Mouse (Mus musculus): ENCODE measurements around the gene Gm9045. TPM values are rescaled to one million over a fixed set of nuclear protein-coding genes. Genes with fewer than 3 reads are reported as not detected.

Gm9045 gene
- polyA plus RNA-seq (2014; fragmentation: Illumina TruSeq; extraction: RNeasy Lipid Tissue Mini Kit (QIAGEN cat#74804); ENCODE audit: low read depth, low replicate concordance), result not detected

DNA sequence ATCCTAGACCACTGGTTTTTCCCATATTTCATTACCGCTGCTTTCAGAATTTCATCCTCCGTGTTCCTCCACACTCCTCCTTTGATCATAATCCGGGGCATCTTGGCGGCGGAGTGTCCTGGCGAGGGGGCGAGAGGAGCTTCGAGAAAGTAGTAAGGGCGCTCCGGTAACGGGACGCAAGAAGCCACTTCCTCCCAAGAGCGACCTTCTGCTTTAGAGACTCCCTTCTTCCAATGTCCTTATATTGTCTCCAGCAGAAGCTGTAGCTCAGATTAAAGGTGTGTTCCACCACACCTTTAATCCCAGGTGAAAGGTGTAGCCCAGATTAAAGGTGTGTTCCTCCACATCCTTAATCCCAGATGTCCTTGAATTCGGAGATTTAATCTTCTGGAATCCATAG is at the start of gene Gm9045:
Gene Gm9045 (minus strand): TSS at position 101 of the 400 bp plus-strand sequence.

DNA sequence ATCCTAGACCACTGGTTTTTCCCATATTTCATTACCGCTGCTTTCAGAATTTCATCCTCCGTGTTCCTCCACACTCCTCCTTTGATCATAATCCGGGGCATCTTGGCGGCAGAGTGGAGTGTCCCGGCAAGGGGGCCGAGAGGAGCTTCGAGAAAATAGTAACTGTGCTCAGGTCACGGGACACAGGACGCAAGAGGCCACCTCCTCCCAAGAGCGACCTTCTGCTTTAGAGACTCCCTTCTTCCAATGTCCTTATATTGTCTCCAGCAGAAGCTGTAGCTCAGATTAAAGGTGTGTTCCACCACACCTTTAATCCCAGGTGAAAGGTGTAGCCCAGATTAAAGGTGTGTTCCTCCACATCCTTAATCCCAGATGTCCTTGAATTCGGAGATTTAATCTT is 16.4 kb upstream of the Gm9045 start, which contains the start of gene Gm9049:
Gene Gm9049 (minus strand): TSS at position 101 of the 400 bp plus-strand sequence.

DNA sequence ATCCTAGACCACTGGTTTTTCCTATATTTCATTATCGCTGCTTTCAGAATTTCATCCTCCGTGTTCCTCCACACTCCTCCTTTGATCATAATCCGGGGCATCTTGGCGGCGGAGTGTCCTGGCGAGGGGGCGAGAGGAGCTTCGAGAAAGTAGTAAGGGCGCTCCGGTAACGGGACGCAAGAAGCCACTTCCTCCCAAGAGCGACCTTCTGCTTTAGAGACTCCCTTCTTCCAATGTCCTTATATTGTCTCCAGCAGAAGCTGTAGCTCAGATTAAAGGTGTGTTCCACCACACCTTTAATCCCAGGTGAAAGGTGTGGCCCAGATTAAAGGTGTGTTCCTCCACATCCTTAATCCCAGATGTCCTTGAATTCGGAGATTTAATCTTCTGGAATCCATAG is 10.9 kb upstream of the Gm9045 start, which contains the start of gene Gm9048:
Gene Gm9048 (minus strand): TSS at position 101 of the 400 bp plus-strand sequence.

DNA sequence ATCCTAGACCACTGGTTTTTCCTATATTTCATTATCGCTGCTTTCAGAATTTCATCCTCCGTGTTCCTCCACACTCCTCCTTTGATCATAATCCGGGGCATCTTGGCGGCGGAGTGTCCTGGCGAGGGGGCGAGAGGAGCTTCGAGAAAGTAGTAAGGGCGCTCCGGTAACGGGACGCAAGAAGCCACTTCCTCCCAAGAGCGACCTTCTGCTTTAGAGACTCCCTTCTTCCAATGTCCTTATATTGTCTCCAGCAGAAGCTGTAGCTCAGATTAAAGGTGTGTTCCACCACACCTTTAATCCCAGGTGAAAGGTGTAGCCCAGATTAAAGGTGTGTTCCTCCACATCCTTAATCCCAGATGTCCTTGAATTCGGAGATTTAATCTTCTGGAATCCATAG is 5.5 kb upstream of the Gm9045 start, which contains the start of gene Gm9046:
Gene Gm9046 (minus strand): TSS at position 101 of the 400 bp plus-strand sequence.

DNA sequence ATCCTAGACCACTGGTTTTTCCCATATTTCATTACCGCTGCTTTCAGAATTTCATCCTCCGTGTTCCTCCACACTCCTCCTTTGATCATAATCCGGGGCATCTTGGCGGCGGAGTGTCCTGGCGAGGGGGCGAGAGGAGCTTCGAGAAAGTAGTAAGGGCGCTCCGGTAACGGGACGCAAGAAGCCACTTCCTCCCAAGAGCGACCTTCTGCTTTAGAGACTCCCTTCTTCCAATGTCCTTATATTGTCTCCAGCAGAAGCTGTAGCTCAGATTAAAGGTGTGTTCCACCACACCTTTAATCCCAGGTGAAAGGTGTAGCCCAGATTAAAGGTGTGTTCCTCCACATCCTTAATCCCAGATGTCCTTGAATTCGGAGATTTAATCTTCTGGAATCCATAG is 5.3 kb downstream of the Gm9045 start, which contains the start of gene Gm9044:
Gene Gm9044 (minus strand): TSS at position 101 of the 400 bp plus-strand sequence.

DNA sequence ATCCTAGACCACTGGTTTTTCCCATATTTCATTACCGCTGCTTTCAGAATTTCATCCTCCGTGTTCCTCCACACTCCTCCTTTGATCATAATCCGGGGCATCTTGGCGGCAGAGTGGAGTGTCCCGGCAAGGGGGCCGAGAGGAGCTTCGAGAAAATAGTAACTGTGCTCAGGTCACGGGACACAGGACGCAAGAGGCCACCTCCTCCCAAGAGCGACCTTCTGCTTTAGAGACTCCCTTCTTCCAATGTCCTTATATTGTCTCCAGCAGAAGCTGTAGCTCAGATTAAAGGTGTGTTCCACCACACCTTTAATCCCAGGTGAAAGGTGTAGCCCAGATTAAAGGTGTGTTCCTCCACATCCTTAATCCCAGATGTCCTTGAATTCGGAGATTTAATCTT is 10.8 kb downstream of the Gm9045 start, which contains the start of gene Gm9040:
Gene Gm9040 (minus strand): TSS at position 101 of the 400 bp plus-strand sequence.

DNA sequence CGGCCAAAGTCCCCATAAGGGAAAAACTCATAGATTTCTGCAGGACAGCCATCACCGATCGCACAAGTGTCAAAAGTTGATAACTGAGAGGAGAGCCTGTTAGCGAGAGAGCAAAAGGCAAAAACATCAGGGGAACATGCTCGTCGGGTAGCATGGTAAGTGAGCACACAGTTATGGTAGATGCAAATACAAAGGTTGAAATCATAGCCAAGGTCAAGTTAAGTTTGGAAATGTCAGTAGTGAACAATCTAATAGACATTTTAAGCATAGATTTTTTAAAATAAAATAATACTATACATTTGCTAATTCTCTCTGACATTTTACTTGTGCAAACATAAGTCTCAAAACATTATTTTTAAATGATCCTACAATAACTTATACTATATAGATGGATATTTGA is 42.7 kb downstream of the Gm9045 start, which contains the start of gene Iltifb:
Gene Iltifb (minus strand): TSS at position 101 of the 400 bp plus-strand sequence.

Other genes with a start within 250 kb of the Gm9045 start
- 1.1 TPM for gene Mdm1, start 196.0 kb downstream of the Gm9045 start, polyA plus RNA-seq (2014; fragmentation: Illumina TruSeq; extraction: RNeasy Lipid Tissue Mini Kit (QIAGEN cat#74804); ENCODE audit: low read depth, low replicate concordance)
- gene Il22, start 132.9 kb downstream of the Gm9045 start, polyA plus RNA-seq (2014; fragmentation: Illumina TruSeq; extraction: RNeasy Lipid Tissue Mini Kit (QIAGEN cat#74804); ENCODE audit: low read depth, low replicate concordance), result not detected
- gene Gm32717, start 97.1 kb downstream of the Gm9045 start, polyA plus RNA-seq (2014; fragmentation: Illumina TruSeq; extraction: RNeasy Lipid Tissue Mini Kit (QIAGEN cat#74804); ENCODE audit: low read depth, low replicate concordance), result not detected
- gene Gm32802, start 79.1 kb downstream of the Gm9045 start, polyA plus RNA-seq (2014; fragmentation: Illumina TruSeq; extraction: RNeasy Lipid Tissue Mini Kit (QIAGEN cat#74804); ENCODE audit: low read depth, low replicate concordance), result not detected
- gene Iltifb, start 42.8 kb downstream of the Gm9045 start, polyA plus RNA-seq (2014; fragmentation: Illumina TruSeq; extraction: RNeasy Lipid Tissue Mini Kit (QIAGEN cat#74804); ENCODE audit: low read depth, low replicate concordance), result not detected
- gene Gm9040, start 10.9 kb downstream of the Gm9045 start, polyA plus RNA-seq (2014; fragmentation: Illumina TruSeq; extraction: RNeasy Lipid Tissue Mini Kit (QIAGEN cat#74804); ENCODE audit: low read depth, low replicate concordance), result not detected
- not detected for gene Gm9044, start 5.4 kb downstream of the Gm9045 start, polyA plus RNA-seq (2014; fragmentation: Illumina TruSeq; extraction: RNeasy Lipid Tissue Mini Kit (QIAGEN cat#74804); ENCODE audit: low read depth, low replicate concordance)
- not detected for gene Gm9046, start 5.4 kb upstream of the Gm9045 start, polyA plus RNA-seq (2014; fragmentation: Illumina TruSeq; extraction: RNeasy Lipid Tissue Mini Kit (QIAGEN cat#74804); ENCODE audit: low read depth, low replicate concordance)
- not detected for gene Gm9048, start 10.8 kb upstream of the Gm9045 start, polyA plus RNA-seq (2014; fragmentation: Illumina TruSeq; extraction: RNeasy Lipid Tissue Mini Kit (QIAGEN cat#74804); ENCODE audit: low read depth, low replicate concordance)
- gene Gm9049, start 16.3 kb upstream of the Gm9045 start, polyA plus RNA-seq (2014; fragmentation: Illumina TruSeq; extraction: RNeasy Lipid Tissue Mini Kit (QIAGEN cat#74804); ENCODE audit: low read depth, low replicate concordance), result not detected
- gene Ifng, start 103.2 kb upstream of the Gm9045 start, polyA plus RNA-seq (2014; fragmentation: Illumina TruSeq; extraction: RNeasy Lipid Tissue Mini Kit (QIAGEN cat#74804); ENCODE audit: low read depth, low replicate concordance), result 0.34 TPM